Mouse (Mus musculus) lung, postnatal 0 days (tissue): ENCODE data around the gene Cdk6.

Experiments used
- CTCF ChIP-seq: IDR thresholded peaks from 2 replicates; pipeline ENCODE4 v1.5.1; 2016; ENCODE audit warnings: antibody characterized with exemption, mild to moderate bottlenecking
- EP300 ChIP-seq: IDR thresholded peaks from 2 replicates; pipeline ENCODE4 v1.6.1; 2016; ENCODE audit warnings: antibody characterized with exemption, mild to moderate bottlenecking, control low read depth

- TF ChIP-seq EP300: no peak
- no peak for TF ChIP-seq CTCF
Observed at GRCm38 (mm10) chr5:3329361-3329760, 11.9 kb upstream of the Cdk6 start.
